Mouse (Mus musculus): Measurements from ENCODE around the gene Rab22a. TPM values are rescaled to one million over a fixed set of nuclear protein-coding genes. Genes with fewer than 3 reads are reported as not detected.

Gene Rab22a
- polyA plus RNA-seq, 1 experiment from 2014 or later: 45.5 TPM

GRCm38 (mm10) chr2:173673469-173673868 is 13.9 kb downstream of the Rab22a start:
- Histone ChIP-seq H3K9me3 (no peaks in the 10 kb centered on the region), H3K4me2 (no peak overlapping the region), H3K4me1 (0 out of 2 replicates have a peak, but pooled peaks cover 3% of the 10 kb centered on the region), H3K27ac (no peak overlapping the region), H3K4me3 (no peak overlapping the region), H3K27me3 (no peaks in the 10 kb centered on the region), H3K9ac (no peak overlapping the region), H3K36me3 (peaks cover 13% of the 10 kb centered on the region)
- 95% methylated on average over 1 of the region's 1 CpGs for WGBS
- no peak for ATAC-seq (ENCODE audit: insufficient number of reproducible peaks, low FRiP score, low TSS enrichment, low read depth)

- Histone ChIP-seq H3K36me3 (peaks cover 10% of the 10 kb centered on the region), H3K9ac (no peak overlapping the region), H3K4me2 (no peak overlapping the region), H3K27me3 (no peaks in the 10 kb centered on the region), H3K4me1 (no peaks in the 10 kb centered on the region), H3K4me3 (no peak overlapping the region), H3K27ac (no peak overlapping the region), H3K9me3 (no peaks in the 10 kb centered on the region)
- WGBS: 95% methylated on average over 2 of the region's 2 CpGs
- ATAC-seq (ENCODE audit: insufficient number of reproducible peaks, low FRiP score, low TSS enrichment, low read depth): no peak
Observed at GRCm38 (mm10) chr2:173678593-173678992, 19.0 kb downstream of the Rab22a start.

GRCm38 (mm10) chr2:173679217-173679616 is 19.7 kb downstream of the Rab22a start:
- Histone ChIP-seq H3K9ac (no peak overlapping the region), H3K27ac (no peak overlapping the region), H3K9me3 (no peaks in the 10 kb centered on the region), H3K4me1 (no peaks in the 10 kb centered on the region), H3K27me3 (no peaks in the 10 kb centered on the region), H3K4me3 (no peak overlapping the region), H3K36me3 (peaks cover 14% of the 10 kb centered on the region), H3K4me2 (no peak overlapping the region)
- no peak for ATAC-seq (ENCODE audit: insufficient number of reproducible peaks, low FRiP score, low TSS enrichment, low read depth)
- 76% methylated on average over 3 of the region's 3 CpGs for WGBS

GRCm38 (mm10) chr2:173680153-173680552 is 20.6 kb downstream of the Rab22a start:
- no peak overlapping the region for H3K27ac ChIP-seq
- H3K4me1 ChIP-seq: no peaks in the 10 kb centered on the region
- 64% methylated on average over 1 of the region's 1 CpGs for WGBS
- no peaks in the 10 kb centered on the region for H3K27me3 ChIP-seq
- peaks cover 17% of the 10 kb centered on the region for H3K36me3 ChIP-seq
- ATAC-seq (ENCODE audit: insufficient number of reproducible peaks, low FRiP score, low TSS enrichment, low read depth): no peak
- no peak overlapping the region for H3K4me3 ChIP-seq
- H3K9me3 ChIP-seq: no peaks in the 10 kb centered on the region
- no peak overlapping the region for H3K4me2 ChIP-seq
- H3K9ac ChIP-seq: no peak overlapping the region

- no peak for ATAC-seq (ENCODE audit: insufficient number of reproducible peaks, low FRiP score, low TSS enrichment, low read depth)
- WGBS: 74% methylated on average over 10 of the region's 10 CpGs
- Histone ChIP-seq H3K9ac (no peak overlapping the region), H3K27ac (no peak overlapping the region), H3K36me3 (peaks cover 19% of the 10 kb centered on the region), H3K4me2 (no peak overlapping the region), H3K4me3 (no peak overlapping the region), H3K9me3 (no peaks in the 10 kb centered on the region), H3K27me3 (no peaks in the 10 kb centered on the region), H3K4me1 (peaks cover 7% of the 10 kb centered on the region; the same call in 1 of the 2 replicates)
Observed at GRCm38 (mm10) chr2:173682773-173683172, 23.2 kb downstream of the Rab22a start.

- peaks cover 47% of the 10 kb centered on the region for H3K36me3 ChIP-seq
- ATAC-seq (ENCODE audit: insufficient number of reproducible peaks, low FRiP score, low TSS enrichment, low read depth): no peak
- no peak overlapping the region for H3K27ac ChIP-seq
- no peaks in the 10 kb centered on the region for H3K9me3 ChIP-seq
- no peak overlapping the region for H3K4me3 ChIP-seq
- WGBS: 92% methylated on average over 3 of the region's 3 CpGs
- H3K27me3 ChIP-seq: no peaks in the 10 kb centered on the region
- no peak overlapping the region for H3K4me2 ChIP-seq
- peaks cover 7% of the 10 kb centered on the region; the same call in 1 of the 2 replicates for H3K4me1 ChIP-seq
- H3K9ac ChIP-seq: no peak overlapping the region
Observed at GRCm38 (mm10) chr2:173685781-173686361, 26.3 kb downstream of the Rab22a start.

GRCm38 (mm10) chr2:173687363-173687762 is 27.8 kb downstream of the Rab22a start:
- Histone ChIP-seq H3K4me2 (no peak overlapping the region), H3K9me3 (no peaks in the 10 kb centered on the region), H3K4me3 (no peak overlapping the region), H3K27ac (no peak overlapping the region), H3K36me3 (peaks cover 53% of the 10 kb centered on the region), H3K4me1 (peaks cover 10% of the 10 kb centered on the region), H3K27me3 (no peaks in the 10 kb centered on the region), H3K9ac (no peak overlapping the region)
- WGBS: 82% methylated on average over 5 of the region's 5 CpGs
- no peak for ATAC-seq (ENCODE audit: insufficient number of reproducible peaks, low FRiP score, low TSS enrichment, low read depth)

- Histone ChIP-seq H3K4me1 (peaks cover 10% of the 10 kb centered on the region), H3K4me2 (no peak overlapping the region), H3K27me3 (no peaks in the 10 kb centered on the region), H3K9ac (no peak overlapping the region), H3K4me3 (no peak overlapping the region), H3K9me3 (no peaks in the 10 kb centered on the region), H3K36me3 (peaks cover 54% of the 10 kb centered on the region), H3K27ac (no peak overlapping the region)
- ATAC-seq (ENCODE audit: insufficient number of reproducible peaks, low FRiP score, low TSS enrichment, low read depth): peak; percentile 48; the same call in 1 of the 2 replicates
Observed at GRCm38 (mm10) chr2:173689835-173690234, 30.3 kb downstream of the Rab22a start.

- H3K4me2 ChIP-seq: no peak overlapping the region
- H3K36me3 ChIP-seq: peaks cover 70% of the 10 kb centered on the region
- no peak overlapping the region for H3K27ac ChIP-seq
- ATAC-seq (ENCODE audit: insufficient number of reproducible peaks, low FRiP score, low TSS enrichment, low read depth): no peak
- WGBS: 70% methylated on average over 6 of the region's 6 CpGs
- no peak overlapping the region for H3K9ac ChIP-seq
- H3K4me1 ChIP-seq: peaks cover 3% of the 10 kb centered on the region
- H3K9me3 ChIP-seq: no peaks in the 10 kb centered on the region
- H3K4me3 ChIP-seq: no peak overlapping the region
- no peaks in the 10 kb centered on the region for H3K27me3 ChIP-seq
Observed at GRCm38 (mm10) chr2:173691748-173692147, 32.2 kb downstream of the Rab22a start.

GRCm38 (mm10) chr2:173692693-173693092 is 33.1 kb downstream of the Rab22a start:
- no peak overlapping the region for H3K9ac ChIP-seq
- no peak overlapping the region for H3K27ac ChIP-seq
- peaks cover 3% of the 10 kb centered on the region for H3K4me1 ChIP-seq
- no peak overlapping the region for H3K4me3 ChIP-seq
- no peak overlapping the region for H3K4me2 ChIP-seq
- H3K9me3 ChIP-seq: no peaks in the 10 kb centered on the region
- ATAC-seq (ENCODE audit: insufficient number of reproducible peaks, low FRiP score, low TSS enrichment, low read depth): no peak
- no peaks in the 10 kb centered on the region for H3K27me3 ChIP-seq
- 88% methylated on average over 2 of the region's 2 CpGs for WGBS
- peaks cover 79% of the 10 kb centered on the region for H3K36me3 ChIP-seq

GRCm38 (mm10) chr2:173698850-173699249 is 39.3 kb downstream of the Rab22a start:
- Histone ChIP-seq H3K27ac (no peak overlapping the region), H3K4me2 (no peak overlapping the region), H3K9ac (no peak overlapping the region), H3K9me3 (no peaks in the 10 kb centered on the region), H3K36me3 (peaks cover 82% of the 10 kb centered on the region), H3K4me3 (no peak overlapping the region), H3K27me3 (no peaks in the 10 kb centered on the region), H3K4me1 (peaks cover 17% of the 10 kb centered on the region)
- ATAC-seq (ENCODE audit: insufficient number of reproducible peaks, low FRiP score, low TSS enrichment, low read depth): no peak
- WGBS: 64% methylated on average over 3 of the region's 3 CpGs

GRCm38 (mm10) chr2:173702096-173702866 is 42.7 kb downstream of the Rab22a start:
- no peaks in the 10 kb centered on the region for H3K27me3 ChIP-seq

More at GRCm38 (mm10) chr2:173702096-173702866, 42.7 kb downstream of the Rab22a start:
- WGBS: 26% methylated on average over 16 of the region's 16 CpGs
- H3K4me1 ChIP-seq: peaks cover 21% of the 10 kb centered on the region
- H3K36me3 ChIP-seq: peaks cover 64% of the 10 kb centered on the region
- H3K27ac ChIP-seq: peak overlapping the region; percentile 61
- H3K4me3 ChIP-seq: no peak overlapping the region
- no peak for ATAC-seq (ENCODE audit: insufficient number of reproducible peaks, low FRiP score, low TSS enrichment, low read depth)
- no peak overlapping the region for H3K4me2 ChIP-seq
- no peaks in the 10 kb centered on the region for H3K9me3 ChIP-seq
- H3K9ac ChIP-seq: no peak overlapping the region
